Mouse (Mus musculus) spleen, adult 2 months (tissue): ENCODE data around the gene Dlgap4. TPM values are rescaled to one million over a fixed set of nuclear protein-coding genes. Genes with fewer than 3 reads are reported as not detected.

Experiments used
- DNase-seq, 2 experiments: peaks; one replicate each; pipeline versions ENCODE4 v3.0.0 to v3.0.0-alpha.2; 2012 to 2021; ENCODE audit warnings: low spot score in 2 of 2, low read depth in 1 of 2
- H3K27ac ChIP-seq: fragments of 200-500 bp; 2 replicates; pipeline ENCODE4 v1.5.1; 2012; ENCODE audit warnings: low read length, inconsistent platforms; ENCODE audit not compliant: insufficient read depth
- H3K27me3 ChIP-seq: fragments of 200-500 bp; 2 replicates; pipeline ENCODE4 v1.6.1; 2012; ENCODE audit warnings: mild to moderate bottlenecking, moderate library complexity, low read length, inconsistent platforms; ENCODE audit not compliant: control insufficient read depth, insufficient read depth
- H3K36me3 ChIP-seq: fragments of 200-500 bp; 2 replicates; pipeline ENCODE4 v1.6.1; 2012; ENCODE audit warnings: mild to moderate bottlenecking, low read length, inconsistent platforms; ENCODE audit not compliant: control insufficient read depth, insufficient read depth
- H3K4me1 ChIP-seq: fragments of 200-500 bp; 2 replicates; pipeline ENCODE4 v1.6.1; 2011; ENCODE audit warnings: inconsistent platforms; ENCODE audit not compliant: control insufficient read depth, insufficient read depth, insufficient read length
- H3K4me3 ChIP-seq: fragments of 200-500 bp; 2 replicates; pipeline ENCODE4 v1.5.1; 2011; ENCODE audit warnings: mild to moderate bottlenecking, inconsistent platforms; ENCODE audit not compliant: insufficient read depth, insufficient read length; ENCODE audit errors: extremely low read depth
- CTCF ChIP-seq: fragments of 200-500 bp; IDR thresholded peaks from 2 replicates; pipeline ENCODE4 v1.5.1; 2011; ENCODE audit warnings: mild to moderate bottlenecking, inconsistent platforms; ENCODE audit not compliant: insufficient read depth, insufficient read length, insufficient replicate concordance; ENCODE audit errors: extremely low read depth
- POLR2A ChIP-seq: fragments of 200-500 bp; IDR thresholded peaks from 2 replicates; pipeline ENCODE4 v1.6.1; 2011; ENCODE audit warnings: low read depth, low read length, inconsistent platforms
- WGBS: fragments of 180-500 bp; shearing (Covaris S2); methylation state at CpG from one replicate; pipeline ENCODE4 v1.1.7; 2018; 5-methylcytosine and 5-hydroxymethylcytosine counted together
- polyA plus RNA-seq: library from polyadenylated mRNA; depleted of rRNA; stranded (reverse); fragments of >200 nt; gene quantifications from 2 replicates; pipeline ENCODE4 v1.2.3, GENCODE M21; 2012

Gene Dlgap4
- polyA plus RNA-seq, 1 experiment: 61.8 TPM

GRCm38 (mm10) chr2:156664993-156665518, 51.6 kb downstream of the Dlgap4 start:
- H3K36me3 ChIP-seq: no peaks in the 10 kb centered on the region
- H3K4me3 ChIP-seq: no peak overlapping the region
- 74% methylated on average over 8 of the region's 8 CpGs for WGBS
- no peaks in the 10 kb centered on the region; the same call in 1 of the 2 replicates for H3K27me3 ChIP-seq
- no peak overlapping the region for H3K27ac ChIP-seq
- H3K4me1 ChIP-seq: no peaks in the 10 kb centered on the region
- TF ChIP-seq POLR2A (no peak), CTCF (no peak)
- no peak for DNase-seq

- Histone ChIP-seq H3K27me3 (no peaks in the 10 kb centered on the region; the same call in 1 of the 2 replicates), H3K27ac (no peak overlapping the region), H3K4me1 (no peaks in the 10 kb centered on the region), H3K4me3 (no peak overlapping the region), H3K36me3 (no peaks in the 10 kb centered on the region)
- 78% methylated on average over 13 of the region's 13 CpGs for whole genome bisulfite sequencing
- TF ChIP-seq POLR2A (no peak), CTCF (no peak)
- DNase-seq: no peak
These were observed 52.2 kb downstream of the Dlgap4 start for GRCm38 (mm10) chr2:156665620-156666196.

- WGBS: 63% methylated on average over 12 of the region's 12 CpGs
- Histone ChIP-seq H3K27ac (no peak overlapping the region), H3K27me3 (no peaks in the 10 kb centered on the region; the same call in 1 of the 2 replicates), H3K4me1 (no peaks in the 10 kb centered on the region), H3K4me3 (no peak overlapping the region), H3K36me3 (no peaks in the 10 kb centered on the region)
- TF ChIP-seq POLR2A (no peak), CTCF (no peak)
- DNase-seq: no peak
These were observed 52.7 kb downstream of the Dlgap4 start for GRCm38 (mm10) chr2:156666231-156666630.

- Histone ChIP-seq H3K4me3 (no peak overlapping the region), H3K4me1 (no peaks in the 10 kb centered on the region), H3K36me3 (no peaks in the 10 kb centered on the region), H3K27me3 (no peaks in the 10 kb centered on the region; the same call in 1 of the 2 replicates), H3K27ac (no peak overlapping the region)
- TF ChIP-seq POLR2A (no peak), CTCF (no peak)
- DNase-seq: no peak
- 75% methylated on average over 5 of the region's 5 CpGs for WGBS
These were observed 53.8 kb downstream of the Dlgap4 start for GRCm38 (mm10) chr2:156667290-156667689.

- no peak overlapping the region for H3K27ac ChIP-seq
- DNase-seq: no peak
- TF ChIP-seq CTCF: no peak
- TF ChIP-seq POLR2A: no peak
- H3K4me1 ChIP-seq: no peaks in the 10 kb centered on the region
- no peaks in the 10 kb centered on the region; the same call in 1 of the 2 replicates for H3K27me3 ChIP-seq
- no peak overlapping the region for H3K4me3 ChIP-seq
- 90% methylated on average over 6 of the region's 6 CpGs for WGBS
- H3K36me3 ChIP-seq: no peaks in the 10 kb centered on the region
These were observed 55.1 kb downstream of the Dlgap4 start for GRCm38 (mm10) chr2:156668625-156669024.

- Histone ChIP-seq H3K4me3 (no peak overlapping the region), H3K36me3 (no peaks in the 10 kb centered on the region), H3K27ac (no peak overlapping the region), H3K4me1 (no peaks in the 10 kb centered on the region), H3K27me3 (no peaks in the 10 kb centered on the region)
- no peak for DNase-seq
- TF ChIP-seq POLR2A (no peak), CTCF (no peak)
- 81% methylated on average over 10 of the region's 10 CpGs for WGBS
These were observed 59.8 kb downstream of the Dlgap4 start for GRCm38 (mm10) chr2:156673307-156673706.
